Mouse (Mus musculus): ENCODE results near the gene Scn11a. TPM values are rescaled to one million over a fixed set of nuclear protein-coding genes. Genes with fewer than 3 reads are reported as not detected.

Scn11a gene
- polyA plus RNA-seq, 1 experiment from 2014 or later, result 0.10 TPM

DNA sequence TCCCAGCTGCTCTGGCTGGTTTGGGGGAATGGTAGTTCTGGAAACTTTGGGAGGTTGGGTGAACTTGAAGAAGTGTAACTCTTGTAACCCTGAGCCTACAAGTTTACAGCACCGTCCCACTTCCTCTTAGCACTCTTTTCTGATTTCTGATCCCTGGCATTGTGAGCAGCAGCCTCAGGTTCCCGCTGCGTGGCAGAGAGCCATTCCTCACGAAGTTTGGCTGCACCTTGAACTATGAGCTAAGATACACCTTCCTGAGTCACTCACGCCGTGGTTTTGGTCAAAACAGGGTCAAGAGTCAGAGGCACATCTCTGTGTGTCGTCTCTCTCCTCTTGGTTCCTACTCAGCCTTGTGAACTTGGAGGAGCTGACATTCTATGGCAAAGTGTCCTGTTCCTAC is 48.6 kb downstream of the Scn11a start:
- H3K9ac ChIP-seq (ENCODE audit: low read depth, low read length), result no peak overlapping the region
- no peak overlapping the region for H3K4me2 ChIP-seq
- no peaks in the 10 kb centered on the region for H3K36me3 ChIP-seq (ENCODE audit: control insufficient read depth, insufficient read depth, low read length)
- ATAC-seq (replicated peaks; ENCODE audit: low FRiP score) (no peak), DNase-seq (ENCODE audit: low spot score) (no peak)
- no peak overlapping the region for H3K27ac ChIP-seq (ENCODE audit: low read depth, low read length)
- H3K9me3 ChIP-seq (ENCODE audit: control insufficient read depth, low read length), result no peaks in the 10 kb centered on the region
- no peaks in the 10 kb centered on the region for H3K27me3 ChIP-seq (replicated peaks; ENCODE audit: control insufficient read depth, insufficient read depth, low read length)
- no peak overlapping the region for H3K4me3 ChIP-seq (ENCODE audit: low read depth, low read length)
- 73% methylated on average over 7 of the region's 7 CpGs for WGBS
- no peaks in the 10 kb centered on the region for H3K4me1 ChIP-seq (replicated peaks; ENCODE audit: control insufficient read depth, insufficient read depth, low read length)

DNA sequence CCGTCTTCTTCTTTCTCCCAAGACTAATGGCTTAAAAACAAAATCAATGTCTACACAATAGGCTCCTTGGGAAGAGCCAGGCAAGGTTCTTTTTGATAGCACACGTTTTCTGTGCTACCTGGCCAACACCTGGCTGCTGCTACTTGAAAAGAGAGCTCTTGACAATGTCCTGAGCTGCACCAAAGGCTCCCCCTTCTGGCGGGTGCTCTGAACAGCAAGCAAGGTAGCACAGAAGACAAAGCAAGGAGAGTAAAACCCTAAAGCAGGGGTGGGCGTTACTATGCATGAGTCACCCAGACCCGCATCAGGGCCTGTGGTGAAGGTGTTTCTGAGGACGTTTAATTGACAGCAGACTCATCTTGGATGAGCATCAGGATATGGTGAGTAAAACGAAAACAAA is 56.7 kb downstream of the Scn11a start:
- H3K27me3 ChIP-seq (replicated peaks; ENCODE audit: control insufficient read depth, insufficient read depth, low read length), result no peaks in the 10 kb centered on the region
- H3K4me2 ChIP-seq, result no peak overlapping the region
- 38% methylated on average over 7 of the region's 7 CpGs for WGBS
- ATAC-seq (replicated peaks; ENCODE audit: low FRiP score) (no peak), DNase-seq (ENCODE audit: low spot score) (no peak)
- H3K36me3 ChIP-seq (ENCODE audit: control insufficient read depth, insufficient read depth, low read length), result no peaks in the 10 kb centered on the region
- H3K4me1 ChIP-seq (replicated peaks; ENCODE audit: control insufficient read depth, insufficient read depth, low read length), result no peaks in the 10 kb centered on the region
- no peak overlapping the region for H3K9ac ChIP-seq (ENCODE audit: low read depth, low read length)
- H3K4me3 ChIP-seq (ENCODE audit: low read depth, low read length), result no peak overlapping the region
- H3K9me3 ChIP-seq (ENCODE audit: control insufficient read depth, low read length), result no peaks in the 10 kb centered on the region
- H3K27ac ChIP-seq (ENCODE audit: low read depth, low read length), result no peak overlapping the region

GRCm38 (mm10) chr9:119760226-119760625 is 65.0 kb downstream of the Scn11a start:
- Histone ChIP-seq H3K9ac (ENCODE audit: low read depth, low read length) (no peak overlapping the region), H3K27me3 (replicated peaks; ENCODE audit: control insufficient read depth, insufficient read depth, low read length) (no peaks in the 10 kb centered on the region), H3K27ac (ENCODE audit: low read depth, low read length) (no peak overlapping the region), H3K4me3 (ENCODE audit: low read depth, low read length) (no peak overlapping the region), H3K4me1 (replicated peaks; ENCODE audit: control insufficient read depth, insufficient read depth, low read length) (no peaks in the 10 kb centered on the region), H3K36me3 (ENCODE audit: control insufficient read depth, insufficient read depth, low read length) (no peaks in the 10 kb centered on the region), H3K4me2 (no peak overlapping the region), H3K9me3 (ENCODE audit: control insufficient read depth, low read length) (peaks cover 5% of the 10 kb centered on the region)
- DNase-seq (ENCODE audit: low spot score) (no peak), ATAC-seq (replicated peaks; ENCODE audit: low FRiP score) (no peak)
- WGBS, result 81% methylated on average over 3 of the region's 3 CpGs

- Histone ChIP-seq H3K9ac (ENCODE audit: low read depth, low read length) (no peak overlapping the region), H3K9me3 (ENCODE audit: control insufficient read depth, low read length) (peaks cover 5% of the 10 kb centered on the region), H3K4me1 (replicated peaks; ENCODE audit: control insufficient read depth, insufficient read depth, low read length) (no peaks in the 10 kb centered on the region), H3K4me2 (no peak overlapping the region), H3K36me3 (ENCODE audit: control insufficient read depth, insufficient read depth, low read length) (no peaks in the 10 kb centered on the region), H3K4me3 (ENCODE audit: low read depth, low read length) (no peak overlapping the region), H3K27me3 (replicated peaks; ENCODE audit: control insufficient read depth, insufficient read depth, low read length) (no peaks in the 10 kb centered on the region), H3K27ac (ENCODE audit: low read depth, low read length) (no peak overlapping the region)
- DNase-seq (ENCODE audit: low spot score) (no peak), ATAC-seq (replicated peaks; ENCODE audit: low FRiP score) (no peak)
- WGBS, result 72% methylated on average over 1 of the region's 1 CpGs
Measured at GRCm38 (mm10) chr9:119759457-119759856, 65.8 kb downstream of the Scn11a start.

GRCm38 (mm10) chr9:119751507-119751906 is 73.7 kb downstream of the Scn11a start:
- no peak overlapping the region for H3K4me3 ChIP-seq (ENCODE audit: low read depth, low read length)
- no peak overlapping the region for H3K4me2 ChIP-seq
- 14% methylated on average over 5 of the region's 5 CpGs for WGBS
- ATAC-seq (replicated peaks; ENCODE audit: low FRiP score) (no peak), DNase-seq (ENCODE audit: low spot score) (no peak)
- H3K4me1 ChIP-seq (replicated peaks; ENCODE audit: control insufficient read depth, insufficient read depth, low read length), result no peaks in the 10 kb centered on the region
- no peaks in the 10 kb centered on the region for H3K9me3 ChIP-seq (ENCODE audit: control insufficient read depth, low read length)
- H3K36me3 ChIP-seq (ENCODE audit: control insufficient read depth, insufficient read depth, low read length), result no peaks in the 10 kb centered on the region
- no peaks in the 10 kb centered on the region for H3K27me3 ChIP-seq (replicated peaks; ENCODE audit: control insufficient read depth, insufficient read depth, low read length)
- H3K27ac ChIP-seq (ENCODE audit: low read depth, low read length), result no peak overlapping the region
- no peak overlapping the region for H3K9ac ChIP-seq (ENCODE audit: low read depth, low read length)

DNA sequence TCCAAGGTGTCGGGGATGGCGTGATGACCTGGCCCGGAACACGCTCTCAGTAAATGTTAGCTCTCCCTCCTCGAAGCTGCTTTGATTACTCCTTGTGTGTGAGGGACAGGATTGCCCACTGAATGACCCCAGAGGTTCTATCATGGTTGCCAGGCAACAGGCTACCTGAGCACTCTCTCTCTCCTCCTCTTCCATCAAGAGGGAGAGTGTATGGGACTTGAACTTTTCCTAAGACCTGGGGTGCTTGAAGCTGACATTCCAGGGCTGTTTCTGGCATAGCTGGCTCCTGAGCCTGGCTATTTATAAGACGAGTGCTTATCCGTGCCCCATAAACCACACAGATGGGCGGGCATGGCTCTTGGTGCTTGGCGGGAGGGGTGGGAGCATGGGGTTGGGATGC is 76.1 kb downstream of the Scn11a start:
- Histone ChIP-seq H3K4me2 (no peak overlapping the region), H3K4me1 (replicated peaks; ENCODE audit: control insufficient read depth, insufficient read depth, low read length) (0 out of 2 replicates have a peak, but pooled peaks cover 2% of the 10 kb centered on the region), H3K9ac (ENCODE audit: low read depth, low read length) (no peak overlapping the region), H3K9me3 (ENCODE audit: control insufficient read depth, low read length) (no peaks in the 10 kb centered on the region), H3K27ac (ENCODE audit: low read depth, low read length) (no peak overlapping the region), H3K36me3 (ENCODE audit: control insufficient read depth, insufficient read depth, low read length) (no peaks in the 10 kb centered on the region), H3K27me3 (replicated peaks; ENCODE audit: control insufficient read depth, insufficient read depth, low read length) (no peaks in the 10 kb centered on the region), H3K4me3 (ENCODE audit: low read depth, low read length) (no peak overlapping the region)
- ATAC-seq (replicated peaks; ENCODE audit: low FRiP score) (no peak), DNase-seq (ENCODE audit: low spot score) (no peak)
- WGBS, result 75% methylated on average over 9 of the region's 9 CpGs

- H3K9me3 ChIP-seq (ENCODE audit: control insufficient read depth, low read length), result no peaks in the 10 kb centered on the region
- H3K9ac ChIP-seq (ENCODE audit: low read depth, low read length), result no peak overlapping the region
- WGBS, result 35% methylated on average over 4 of the region's 4 CpGs
- ATAC-seq (replicated peaks; ENCODE audit: low FRiP score), result no peak
- H3K4me1 ChIP-seq (replicated peaks; ENCODE audit: control insufficient read depth, insufficient read depth, low read length), result 0 out of 2 replicates have a peak, but pooled peaks cover 2% of the 10 kb centered on the region
- no peak overlapping the region for H3K4me3 ChIP-seq (ENCODE audit: low read depth, low read length)
- no peak overlapping the region for H3K4me2 ChIP-seq
- H3K27me3 ChIP-seq (replicated peaks; ENCODE audit: control insufficient read depth, insufficient read depth, low read length), result no peaks in the 10 kb centered on the region
- DNase-seq (ENCODE audit: low spot score), result no peak
- no peak overlapping the region for H3K27ac ChIP-seq (ENCODE audit: low read depth, low read length)
- H3K36me3 ChIP-seq (ENCODE audit: control insufficient read depth, insufficient read depth, low read length), result no peaks in the 10 kb centered on the region
Measured at GRCm38 (mm10) chr9:119743900-119744299, 81.4 kb downstream of the Scn11a start.

GRCm38 (mm10) chr9:119743312-119743711 is 81.9 kb downstream of the Scn11a start:
- Histone ChIP-seq H3K4me2 (no peak overlapping the region), H3K27me3 (replicated peaks; ENCODE audit: control insufficient read depth, insufficient read depth, low read length) (no peaks in the 10 kb centered on the region), H3K4me1 (replicated peaks; ENCODE audit: control insufficient read depth, insufficient read depth, low read length) (0 out of 2 replicates have a peak, but pooled peaks cover 2% of the 10 kb centered on the region), H3K27ac (ENCODE audit: low read depth, low read length) (no peak overlapping the region), H3K4me3 (ENCODE audit: low read depth, low read length) (no peak overlapping the region), H3K9ac (ENCODE audit: low read depth, low read length) (no peak overlapping the region), H3K36me3 (ENCODE audit: control insufficient read depth, insufficient read depth, low read length) (no peaks in the 10 kb centered on the region), H3K9me3 (ENCODE audit: control insufficient read depth, low read length) (no peaks in the 10 kb centered on the region)
- WGBS, result 67% methylated on average over 3 of the region's 3 CpGs
- DNase-seq (ENCODE audit: low spot score) (no peak), ATAC-seq (replicated peaks; ENCODE audit: low FRiP score) (no peak)

- H3K4me3 ChIP-seq (ENCODE audit: low read depth, low read length), result no peak overlapping the region
- H3K9me3 ChIP-seq (ENCODE audit: control insufficient read depth, low read length), result no peaks in the 10 kb centered on the region
- no peaks in the 10 kb centered on the region for H3K36me3 ChIP-seq (ENCODE audit: control insufficient read depth, insufficient read depth, low read length)
- no peak overlapping the region for H3K27ac ChIP-seq (ENCODE audit: low read depth, low read length)
- DNase-seq (ENCODE audit: low spot score) (no peak), ATAC-seq (replicated peaks; ENCODE audit: low FRiP score) (no peak)
- H3K27me3 ChIP-seq (replicated peaks; ENCODE audit: control insufficient read depth, insufficient read depth, low read length), result no peaks in the 10 kb centered on the region
- H3K4me2 ChIP-seq, result no peak overlapping the region
- 39% methylated on average over 5 of the region's 5 CpGs for WGBS
- H3K9ac ChIP-seq (ENCODE audit: low read depth, low read length), result no peak overlapping the region
- 0 out of 2 replicates have a peak, but pooled peaks cover 2% of the 10 kb centered on the region for H3K4me1 ChIP-seq (replicated peaks; ENCODE audit: control insufficient read depth, insufficient read depth, low read length)
Measured at GRCm38 (mm10) chr9:119741101-119741786, 84.0 kb downstream of the Scn11a start.
